Mouse (Mus musculus) olfactory bulb, adult 2 months (tissue): ENCODE measurements around the gene Cdh9. TPM values are rescaled to one million over a fixed set of nuclear protein-coding genes. Genes with fewer than 3 reads are reported as not detected.

Experiments
- H3K27ac ChIP-seq: fragments of 200-500 bp; 2 replicates; pipeline ENCODE4 v1.5.1; 2012; ENCODE audit warnings: low read depth, low read length; ENCODE audit not compliant: insufficient read depth
- H3K4me1 ChIP-seq: fragments of 200-500 bp; 2 replicates; pipeline ENCODE4 v1.6.1; 2012; ENCODE audit warnings: low read length; ENCODE audit not compliant: control insufficient read depth, insufficient read depth
- H3K4me3 ChIP-seq: fragments of 200-500 bp; 2 replicates; pipeline ENCODE4 v1.5.1; 2012; ENCODE audit warnings: mild to moderate bottlenecking, low read depth, low read length, moderate library complexity; ENCODE audit not compliant: insufficient read depth
- CTCF ChIP-seq: fragments of 200-500 bp; IDR thresholded peaks from 2 replicates; pipeline ENCODE4 v1.5.1; 2012; ENCODE audit warnings: low read depth, mild to moderate bottlenecking, low read length, moderate library complexity; ENCODE audit not compliant: insufficient read depth
- POLR2A ChIP-seq: fragments of 200-500 bp; IDR thresholded peaks from 2 replicates; pipeline ENCODE4 v1.6.1; 2012; ENCODE audit warnings: mild to moderate bottlenecking, low read depth, low read length, moderate library complexity; ENCODE audit not compliant: insufficient read depth
- WGBS: fragments of 180-500 bp; shearing (Covaris S2); methylation state at CpG from one replicate; pipeline ENCODE4 v1.1.7; 2018; 5-methylcytosine and 5-hydroxymethylcytosine counted together
- polyA plus RNA-seq: library from polyadenylated mRNA; stranded (reverse); fragments of >200 nt; gene quantifications from 2 replicates; pipeline ENCODE4 v1.2.4, GENCODE M21; 2012; ENCODE audit warnings: low replicate concordance; ENCODE audit not compliant: missing spikeins, insufficient read depth, insufficient read length

The Cdh9 gene
- polyA plus RNA-seq, result not detected in 2 replicates

DNA sequence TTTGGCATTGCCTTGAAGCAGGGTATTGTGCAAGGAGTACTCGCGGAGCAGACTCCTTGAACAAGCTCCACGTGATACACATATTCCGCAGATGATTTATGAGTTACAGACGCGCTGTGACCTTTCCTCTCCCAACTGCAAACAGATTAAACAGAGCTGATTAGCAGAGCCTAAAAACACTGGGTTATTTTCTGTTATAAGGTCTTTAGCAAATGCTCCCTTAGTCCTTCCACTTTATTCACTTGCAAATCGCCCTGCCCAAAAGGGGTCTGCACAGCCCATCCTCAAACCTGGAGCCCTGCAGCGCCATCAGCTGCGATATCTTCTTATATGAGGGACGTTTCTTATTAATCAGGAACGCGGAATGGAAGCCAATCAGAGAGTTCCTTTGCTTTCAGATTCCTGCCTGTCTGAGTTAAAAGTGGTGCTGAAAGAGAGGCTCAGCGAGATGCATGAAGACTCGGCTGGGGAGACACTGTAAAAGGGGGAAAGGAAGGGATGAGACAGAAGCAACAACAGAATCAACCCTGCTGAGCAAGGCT, at the start of gene Cdh9:
Gene Cdh9, plus strand, starts transcription at position 287 of the 542 bp plus-strand sequence.
- H3K4me1 ChIP-seq, result no peaks in the 10 kb centered on the region
- 2% methylated on average over 14 of the region's 14 CpGs for WGBS

DNA sequence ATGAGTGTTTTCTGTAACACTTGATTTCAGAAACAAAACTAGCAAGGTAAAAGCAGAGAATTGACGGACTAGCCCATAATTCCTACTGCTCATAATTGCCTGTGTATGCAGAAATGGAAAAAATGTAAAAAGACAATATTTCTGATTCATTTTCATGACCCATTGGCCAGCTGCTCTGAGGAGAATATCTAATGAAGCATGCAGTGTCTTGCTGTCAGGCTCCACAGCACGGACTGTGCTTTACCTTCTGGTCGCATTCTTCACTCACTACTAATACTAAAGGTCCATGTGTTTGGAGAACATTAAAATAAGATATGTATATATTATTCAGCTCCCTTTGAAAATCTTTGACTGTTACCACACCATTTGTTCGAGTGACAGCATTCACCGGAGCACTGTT, 49.5 kb upstream of the Cdh9 start:
- TF ChIP-seq POLR2A (no peak), CTCF (no peak)
- no peak overlapping the region for H3K4me3 ChIP-seq
- no peak overlapping the region for H3K27ac ChIP-seq
- 89% methylated on average over 5 of the region's 5 CpGs for WGBS
- H3K4me1 ChIP-seq, result no peaks in the 10 kb centered on the region

More for the DNA sequence above, at the start of gene Cdh9:
- TF ChIP-seq CTCF (no peak), POLR2A (no peak)
- Histone ChIP-seq H3K27ac (no peak within 1 kb of the TSS; the same call in 1 of the 2 replicates), H3K4me3 (peak within 1 kb of the TSS; percentile 71)

DNA sequence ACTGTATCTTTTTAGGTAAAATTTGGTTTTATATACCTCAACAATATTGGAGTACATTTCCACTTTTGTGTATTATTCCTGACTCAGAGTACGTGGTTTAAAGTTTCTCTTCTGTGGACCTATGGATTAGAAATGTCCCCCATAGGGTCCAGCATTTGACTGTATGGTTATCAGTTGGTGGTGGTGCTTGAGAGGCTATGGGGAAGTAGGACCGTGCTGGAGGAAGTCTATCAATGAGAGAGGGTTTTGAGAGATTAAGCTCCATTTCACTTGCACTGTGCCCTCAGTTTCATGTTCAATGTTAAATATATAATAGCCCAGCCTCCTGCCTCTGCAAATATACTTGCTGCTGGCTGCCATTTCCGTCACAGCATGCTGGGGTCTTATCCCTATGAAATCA, 28.7 kb upstream of the Cdh9 start:
- Histone ChIP-seq H3K4me3 (no peak overlapping the region), H3K4me1 (no peaks in the 10 kb centered on the region), H3K27ac (no peak overlapping the region)
- 83% methylated on average over 3 of the region's 3 CpGs for WGBS
- no peak for TF ChIP-seq POLR2A
- no peak for TF ChIP-seq CTCF

DNA sequence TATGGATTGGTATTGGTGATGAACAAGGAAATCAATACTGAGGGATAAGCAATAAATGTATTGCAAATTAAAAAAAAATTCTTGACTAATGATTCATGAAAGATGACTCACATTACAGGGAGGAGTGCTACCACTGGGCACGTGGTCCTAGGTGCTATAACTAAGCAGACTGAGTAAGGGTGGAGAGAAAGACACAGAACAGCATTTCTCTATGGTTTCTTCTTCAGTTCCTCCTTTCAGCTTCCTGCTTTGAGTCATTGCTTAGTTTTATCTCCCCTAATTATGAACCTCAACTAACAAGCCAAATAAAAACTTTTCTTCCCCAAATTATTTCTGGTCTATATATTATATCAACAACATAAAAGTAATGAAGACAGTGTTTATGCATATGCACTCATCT, 26.2 kb upstream of the Cdh9 start:
- no peak overlapping the region for H3K27ac ChIP-seq
- no peak overlapping the region for H3K4me3 ChIP-seq
- WGBS, result 73% methylated on average over 1 of the region's 1 CpGs
- TF ChIP-seq CTCF (no peak), POLR2A (no peak)
- H3K4me1 ChIP-seq, result no peaks in the 10 kb centered on the region

DNA sequence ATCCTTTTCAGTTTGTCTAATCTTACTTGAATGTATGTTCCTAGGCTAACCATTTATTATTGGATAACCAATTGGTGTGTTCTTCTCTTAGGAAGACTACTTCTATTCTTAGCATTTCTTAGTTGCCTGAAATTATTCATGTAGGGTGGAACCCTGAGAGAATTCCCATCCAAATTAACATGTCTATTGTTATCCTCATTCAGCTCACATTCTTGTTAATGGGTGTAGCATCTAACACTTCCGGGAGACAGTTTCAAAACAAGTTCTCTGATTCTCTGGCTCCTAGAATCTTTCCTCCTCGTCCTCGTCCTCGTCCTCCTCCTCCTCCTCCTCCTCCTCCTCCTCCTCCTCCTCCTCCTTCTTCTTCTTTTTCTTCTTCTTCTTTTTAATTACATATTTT, 10.5 kb downstream of the Cdh9 start:
- TF ChIP-seq POLR2A (no peak), CTCF (no peak)
- no peak overlapping the region for H3K27ac ChIP-seq
- 36% methylated on average over 4 of the region's 4 CpGs for WGBS
- H3K4me3 ChIP-seq, result no peak overlapping the region
- H3K4me1 ChIP-seq, result no peaks in the 10 kb centered on the region

DNA sequence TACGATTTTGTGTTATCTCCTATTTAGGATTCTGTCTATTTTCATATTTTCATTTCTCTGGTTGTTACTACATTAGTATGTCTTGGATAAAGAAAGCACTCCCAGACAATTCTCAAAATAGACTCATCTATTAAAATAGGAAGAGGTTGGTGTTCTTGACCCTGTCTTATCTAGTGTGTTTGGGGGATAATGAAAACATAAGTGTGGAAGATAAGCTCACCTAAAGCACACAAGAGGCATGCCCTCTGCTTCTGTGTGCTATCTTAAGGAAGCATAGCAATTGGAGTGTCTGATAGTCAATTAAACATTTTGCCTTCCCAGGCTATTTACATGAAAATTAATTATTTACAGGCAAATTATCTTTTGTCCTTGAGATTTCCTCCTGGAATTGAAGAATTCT, 18.1 kb downstream of the Cdh9 start:
- H3K4me1 ChIP-seq, result no peaks in the 10 kb centered on the region
- TF ChIP-seq CTCF (no peak), POLR2A (no peak)
- no peak overlapping the region for H3K27ac ChIP-seq
- no peak overlapping the region for H3K4me3 ChIP-seq
- WGBS, result 93% methylated on average over 1 of the region's 1 CpGs

DNA sequence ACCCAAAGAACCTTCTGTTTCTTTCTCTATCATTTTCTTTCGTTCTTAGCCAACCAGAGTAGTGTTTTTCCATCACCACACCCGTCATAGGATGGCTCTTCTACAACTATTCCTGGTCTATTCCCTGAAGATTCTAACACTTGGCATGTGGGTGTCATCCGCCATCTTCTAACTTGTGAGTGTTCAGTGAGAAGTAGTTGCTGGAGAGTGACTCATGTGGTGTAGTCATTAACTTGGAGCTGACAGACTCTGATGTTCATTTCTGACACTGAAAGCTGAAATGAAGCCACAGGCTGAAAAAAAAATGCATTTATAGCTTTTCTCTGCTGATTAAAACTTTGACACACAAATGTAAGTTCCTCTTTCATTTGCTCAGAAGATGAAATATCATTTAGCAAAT, 34.7 kb downstream of the Cdh9 start:
- no peak overlapping the region for H3K4me3 ChIP-seq
- TF ChIP-seq CTCF (no peak), POLR2A (no peak)
- H3K27ac ChIP-seq, result no peak overlapping the region
- no peaks in the 10 kb centered on the region for H3K4me1 ChIP-seq
- WGBS, result 74% methylated on average over 3 of the region's 3 CpGs

DNA sequence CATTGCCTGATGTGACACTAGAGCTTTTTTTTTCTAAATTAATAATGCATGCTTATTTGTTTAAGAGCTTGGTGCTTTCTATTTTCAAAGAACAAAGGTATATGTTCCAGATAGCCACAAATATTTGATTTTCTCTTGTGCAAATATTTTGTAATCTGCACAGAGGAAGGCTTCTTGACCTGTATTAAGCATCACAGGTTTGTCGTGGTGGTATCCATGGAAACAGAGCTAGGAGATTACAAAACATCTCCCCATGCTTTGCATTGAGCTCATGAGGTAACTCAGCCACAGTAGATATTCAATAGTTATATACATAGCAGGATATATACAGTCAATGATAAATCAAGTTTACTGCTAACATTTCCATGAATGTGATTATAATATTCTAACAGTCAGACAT, 56.0 kb downstream of the Cdh9 start:
- Histone ChIP-seq H3K4me3 (no peak overlapping the region), H3K4me1 (no peaks in the 10 kb centered on the region), H3K27ac (no peak overlapping the region)
- TF ChIP-seq CTCF (no peak), POLR2A (no peak)
- 41% methylated on average over 1 of the region's 1 CpGs for WGBS

DNA sequence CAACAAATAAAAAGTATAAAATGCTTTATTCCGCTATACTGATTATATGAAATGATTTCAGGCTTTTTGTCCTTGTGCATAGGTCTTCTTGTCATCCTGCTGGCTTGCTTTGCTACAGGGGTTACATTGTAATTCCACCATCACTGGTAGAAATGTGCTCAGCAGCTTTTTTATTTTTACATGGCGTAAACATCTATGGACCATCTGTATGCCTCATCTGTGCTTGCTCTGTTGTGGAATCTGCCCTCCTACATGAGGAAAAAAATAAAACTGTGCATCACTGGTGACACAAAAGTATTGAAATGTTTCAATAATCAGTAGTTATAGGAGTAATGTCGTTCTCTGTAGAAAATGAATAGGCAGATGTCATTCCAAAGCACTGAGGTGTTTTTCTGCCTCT, 64.3 kb downstream of the Cdh9 start:
- H3K4me1 ChIP-seq, result no peaks in the 10 kb centered on the region
- TF ChIP-seq CTCF (no peak), POLR2A (no peak)
- H3K4me3 ChIP-seq, result no peak overlapping the region
- WGBS, result 85% methylated on average over 3 of the region's 3 CpGs
- H3K27ac ChIP-seq, result no peak overlapping the region

DNA sequence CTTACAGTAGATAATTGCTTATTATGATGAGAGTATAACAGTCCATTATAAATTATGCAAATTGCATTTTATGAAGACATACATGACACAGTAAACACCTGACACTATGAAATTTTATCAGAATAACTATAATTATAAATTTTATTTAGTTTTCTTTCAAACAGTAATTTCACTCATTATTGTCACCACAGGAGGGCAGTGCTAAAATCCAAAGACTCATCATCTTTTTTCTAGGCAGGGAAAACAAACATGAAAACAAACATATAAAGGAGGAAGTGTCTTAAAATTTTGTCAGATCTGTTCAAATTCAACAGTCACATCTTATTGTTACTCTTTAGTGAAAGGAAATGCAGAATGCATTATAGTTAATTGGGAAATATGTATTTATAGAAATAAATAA, 72.7 kb downstream of the Cdh9 start:
- Histone ChIP-seq H3K4me1 (no peaks in the 10 kb centered on the region), H3K27ac (no peak overlapping the region), H3K4me3 (no peak overlapping the region)
- no peak for TF ChIP-seq CTCF
- TF ChIP-seq POLR2A, result no peak
